Mouse (Mus musculus) heart, adult 2 months (tissue): ENCODE results near the gene Trpm2. TPM values are rescaled to one million over a fixed set of nuclear protein-coding genes. Genes with fewer than 3 reads are reported as not detected.
"Not testable (repeated sequence)": the region's sequence is repeated elsewhere in the genome, so short reads cannot be mapped to it uniquely, and the experiment has no call there.

ENCODE experiments used
- DNase-seq, 2 experiments: peaks; one replicate each; pipeline ENCODE4 v3.0.0; 2021
- H3K27ac ChIP-seq: fragments of 200-600 bp; 2 replicates; pipeline ENCODE4 v1.8.1; 2022
- H3K27me3 ChIP-seq: fragments of 200-500 bp; 2 replicates; pipeline ENCODE4 v1.6.1; 2012; ENCODE audit warnings: mild to moderate bottlenecking, low read length, inconsistent platforms, mixed read lengths; ENCODE audit not compliant: control insufficient read depth, insufficient read depth
- H3K36me3 ChIP-seq: fragments of 200-500 bp; 2 replicates; pipeline ENCODE4 v1.6.1; 2012; ENCODE audit warnings: low read length, inconsistent platforms; ENCODE audit not compliant: control insufficient read depth, insufficient read depth
- H3K4me1 ChIP-seq: fragments of 200-500 bp; 2 replicates; pipeline ENCODE4 v1.6.1; 2011; ENCODE audit warnings: low read length; ENCODE audit not compliant: control insufficient read depth, insufficient read depth
- H3K4me3 ChIP-seq: fragments of 200-600 bp; 2 replicates; pipeline ENCODE4 v1.8.1; 2022
- H3K79me2 ChIP-seq: fragments of 200-500 bp; replicated peaks from 2 replicates; pipeline ENCODE4 v1.6.1; 2012; ENCODE audit warnings: mild to moderate bottlenecking, inconsistent platforms, low read length, moderate library complexity, mixed read lengths; ENCODE audit not compliant: control insufficient read depth, insufficient read depth
- H3K9ac ChIP-seq: fragments of 200-500 bp; 2 replicates; pipeline ENCODE4 v1.6.1; 2012; ENCODE audit warnings: low read depth, mild to moderate bottlenecking, control low read depth, inconsistent platforms, low read length, mixed read lengths
- CTCF ChIP-seq: fragments of 200-600 bp; IDR thresholded peaks from 2 replicates; pipeline ENCODE4 v1.8.1; 2022; ENCODE audit warnings: antibody characterized with exemption, mild to moderate bottlenecking, moderate library complexity
- EP300 ChIP-seq: fragments of 200-500 bp; IDR thresholded peaks from 2 replicates; pipeline ENCODE4 v1.6.1; 2011; ENCODE audit warnings: low read depth, low read length, control low read depth; ENCODE audit not compliant: insufficient read depth
- POLR2A ChIP-seq: fragments of 200-500 bp; IDR thresholded peaks from 2 replicates; pipeline ENCODE4 v1.6.1; 2011; ENCODE audit warnings: mild to moderate bottlenecking, low read depth, low read length, control low read depth; ENCODE audit not compliant: insufficient read depth
- WGBS: fragments of 180-500 bp; shearing (Covaris S2); methylation state at CpG from one replicate; pipeline ENCODE4 v1.1.7; 2018; 5-methylcytosine and 5-hydroxymethylcytosine counted together
- intact Hi-C: fragments of 180-260 bp; cut with DNase I; formaldehyde crosslinking; loops from one replicate; pipeline ENCODE4 v1.15.1; 2025
- polyA plus RNA-seq: library from polyadenylated mRNA; depleted of rRNA; stranded (reverse); fragments of >200 nt; gene quantifications from 2 replicates; pipeline ENCODE4 v1.2.3, GENCODE M21; 2012
- total RNA-seq, 2 experiments: library from RNA; stranded (reverse); gene quantifications; 2 replicates each; pipeline ENCODE4 v1.2.3; 2021

Gene Trpm2
- total and polyA plus RNA-seq, 3 experiments, result 0.55 to 0.78 (median 0.75) TPM

- no peak overlapping the region for H3K4me3 ChIP-seq
- no peaks in the 10 kb centered on the region for H3K4me1 ChIP-seq
- 17% methylated on average over 8 of the region's 8 CpGs for WGBS
- TF ChIP-seq EP300 (no peak), POLR2A (no peak), CTCF (no peak)
- intact Hi-C loops, result no loop called here
- H3K36me3 ChIP-seq, result no peaks in the 10 kb centered on the region
- H3K27ac ChIP-seq, result no peak overlapping the region
- no peak overlapping the region for H3K9ac ChIP-seq
- H3K27me3 ChIP-seq, result no peaks in the 10 kb centered on the region
- no peaks in the 10 kb centered on the region for H3K79me2 ChIP-seq
- DNase-seq, result no peak
Measured at GRCm38 (mm10) chr10:77969973-77970325, 414 bp downstream of the Trpm2 start.

- H3K9ac ChIP-seq, result no peak overlapping the region
- 8% methylated on average over 26 of the region's 26 CpGs for WGBS
- intact Hi-C loops, result no loop called here
- no peak for TF ChIP-seq CTCF
- TF ChIP-seq POLR2A, result no peak
- no peak for TF ChIP-seq EP300
- peak; percentile 50 to 53 for DNase-seq
- H3K27ac ChIP-seq, result no peak overlapping the region
- H3K36me3 ChIP-seq, result no peaks in the 10 kb centered on the region
- no peak overlapping the region for H3K4me3 ChIP-seq
- no peaks in the 10 kb centered on the region for H3K27me3 ChIP-seq
- H3K4me1 ChIP-seq, result no peaks in the 10 kb centered on the region
- H3K79me2 ChIP-seq, result no peaks in the 10 kb centered on the region
Measured at GRCm38 (mm10) chr10:77969274-77969972, 940 bp downstream of the Trpm2 start.

- Histone ChIP-seq H3K27ac (no peak overlapping the region), H3K9ac (no peak overlapping the region), H3K79me2 (no peaks in the 10 kb centered on the region), H3K4me1 (no peaks in the 10 kb centered on the region), H3K27me3 (no peaks in the 10 kb centered on the region), H3K4me3 (no peak overlapping the region), H3K36me3 (no peaks in the 10 kb centered on the region)
- WGBS, result 66% methylated on average over 6 of the region's 6 CpGs
- TF ChIP-seq POLR2A (no peak), CTCF (no peak), EP300 (no peak)
- DNase-seq, result no peak
- intact Hi-C loops, result no loop called here
Measured at GRCm38 (mm10) chr10:77963971-77964370, 6.4 kb downstream of the Trpm2 start.

- Histone ChIP-seq H3K9ac (no peak overlapping the region), H3K27ac (no peak overlapping the region), H3K4me1 (no peaks in the 10 kb centered on the region), H3K36me3 (no peaks in the 10 kb centered on the region), H3K4me3 (no peak overlapping the region), H3K79me2 (no peaks in the 10 kb centered on the region), H3K27me3 (no peaks in the 10 kb centered on the region)
- intact Hi-C loops, result no loop called here
- 64% methylated on average over 2 of the region's 2 CpGs for WGBS
- TF ChIP-seq EP300, result no peak
- no peak for TF ChIP-seq CTCF
- TF ChIP-seq POLR2A, result no peak
- DNase-seq, result no peak
Measured at GRCm38 (mm10) chr10:77962725-77963124, 7.6 kb downstream of the Trpm2 start.

GRCm38 (mm10) chr10:77950468-77950867, 19.9 kb downstream of the Trpm2 start:
- H3K36me3 ChIP-seq, intact Hi-C loops, H3K4me3 ChIP-seq, H3K4me1 ChIP-seq, H3K27ac ChIP-seq, H3K27me3 ChIP-seq, H3K9ac ChIP-seq, H3K79me2 ChIP-seq, DNase-seq: not testable (repeated sequence)
- 92% methylated on average over 10 of the region's 12 CpGs for WGBS

- Histone ChIP-seq H3K79me2 (no peaks in the 10 kb centered on the region), H3K4me1 (no peaks in the 10 kb centered on the region), H3K9ac (no peak overlapping the region), H3K36me3 (no peaks in the 10 kb centered on the region), H3K27ac (no peak overlapping the region), H3K4me3 (no peak overlapping the region), H3K27me3 (no peaks in the 10 kb centered on the region)
- no peak for TF ChIP-seq CTCF
- WGBS, result 50% methylated on average over 2 of the region's 2 CpGs
- DNase-seq, result no peak
- intact Hi-C loops, result no loop called here
Measured at GRCm38 (mm10) chr10:77939685-77940084, 30.7 kb downstream of the Trpm2 start.

GRCm38 (mm10) chr10:77927375-77927774, 43.0 kb downstream of the Trpm2 start:
- TF ChIP-seq CTCF, result no peak
- TF ChIP-seq EP300, result no peak
- TF ChIP-seq POLR2A, result no peak
- H3K9ac ChIP-seq, result no peak overlapping the region
- WGBS, result 77% methylated on average over 10 of the region's 10 CpGs
- H3K4me3 ChIP-seq, result no peak overlapping the region
- no peaks in the 10 kb centered on the region for H3K4me1 ChIP-seq
- no peak overlapping the region for H3K27ac ChIP-seq
- H3K79me2 ChIP-seq, result no peaks in the 10 kb centered on the region
- intact Hi-C loops, result no loop called here
- H3K27me3 ChIP-seq, result peaks cover 2% of the 10 kb centered on the region
- no peak for DNase-seq
- H3K36me3 ChIP-seq, result no peaks in the 10 kb centered on the region
